Mouse (Mus musculus): ENCODE measurements around the gene Adam8.

- TF ChIP-seq CTCF (IDR thresholded peaks at IDR 0.05; ENCODE audit: control insufficient read depth, insufficient read depth, low read length) (no peak), POLR2A (IDR thresholded peaks at IDR 0.05; ENCODE audit: borderline replicate concordance, control insufficient read depth, low read depth, low read length) (no peak)
These were observed 44.8 kb upstream of the Adam8 start for GRCm38 (mm10) chr7:140037171-140037555.

Measured in bone marrow, adult 2 months (tissue).